Mouse (Mus musculus): Measurements from ENCODE around the gene Pclaf. TPM values are rescaled to one million over a fixed set of nuclear protein-coding genes. Genes with fewer than 3 reads are reported as not detected.
A peak's percentile ranks its signal among the peaks of the same experiment; 100 is the strongest.

Gene Pclaf
- total RNA-seq (2018; cell fraction: chromatin; rRNA removed): 10 to 100 TPM in 1 of 26 experiments, 1 to 10 TPM in 18, under 1 TPM in 4, not detected in 3; 0.34 to 11.1 (median 2.8) TPM
- 1 to 10 TPM; 1.8 to 6.1 (median 3.5) TPM for total RNA-seq (2018; cell fraction: cytosol; rRNA removed)
- 10 to 100 TPM in 1 of 26 experiments, 1 to 10 TPM in 23, under 1 TPM in 2; 0.37 to 32.7 (median 1.9) TPM for total RNA-seq (2018; cell fraction: nucleus; rRNA removed)
- 0.56 to 25.5 TPM (median 11.5 TPM) in 3 replicates for polyA plus RNA-seq (2018)

GRCm38 (mm10) chr9:65890143-65890628 lies at the start of gene Pclaf:
TSS of gene Pclaf (plus strand) at chr9:65890237.
- Histone ChIP-seq H3K36me3 (ENCODE audit: inconsistent target) (no peaks in the 10 kb centered on the region), H3K79me2 (ENCODE audit: inconsistent target) (peaks cover 39% of the 10 kb centered on the region), H3K4me3 (ENCODE audit: inconsistent target) (peak within 1 kb of the TSS; percentile 76), H3K27ac (peak within 1 kb of the TSS; percentile 67)
- 1% methylated on average over 21 of the region's 21 CpGs for WGBS (ENCODE audit: missing documents)

GRCm38 (mm10) chr9:65844421-65845165 lies 45.4 kb upstream of the Pclaf start:
- no peak overlapping the region for H3K4me3 ChIP-seq (ENCODE audit: inconsistent target)
- H3K36me3 ChIP-seq (ENCODE audit: inconsistent target): no peaks in the 10 kb centered on the region
- WGBS (ENCODE audit: missing documents): 40% methylated on average over 7 of the region's 7 CpGs
- H3K79me2 ChIP-seq (ENCODE audit: inconsistent target): no peaks in the 10 kb centered on the region
- H3K27ac ChIP-seq: 0 out of 2 replicates have a peak overlapping the region, but pooled peaks have one; percentile 27

DNA sequence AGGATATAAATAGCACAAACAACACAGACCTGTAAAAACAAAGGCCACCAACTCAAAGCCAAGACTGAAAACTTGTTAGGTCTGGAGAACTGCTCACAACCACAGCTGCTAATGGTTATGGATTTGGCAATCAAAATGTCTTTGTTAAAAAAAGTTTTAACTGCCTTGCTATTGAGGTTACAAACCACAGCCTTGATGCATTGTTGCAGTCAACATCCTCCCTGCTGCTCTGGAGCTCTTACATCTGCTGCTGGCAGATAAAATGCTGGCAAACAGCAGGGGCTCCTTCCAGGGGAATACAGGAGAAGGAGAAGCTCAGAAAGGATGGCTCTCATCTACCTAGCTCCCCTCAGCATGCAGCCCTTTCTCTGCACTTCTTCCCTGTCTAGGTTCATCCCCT lies 41.9 kb upstream of the Pclaf start:
- H3K27ac ChIP-seq: no peak overlapping the region
- no peaks in the 10 kb centered on the region for H3K79me2 ChIP-seq (ENCODE audit: inconsistent target)
- H3K36me3 ChIP-seq (ENCODE audit: inconsistent target): peaks cover 28% of the 10 kb centered on the region; the same call in 1 of the 2 replicates
- H3K4me3 ChIP-seq (ENCODE audit: inconsistent target): no peak overlapping the region

GRCm38 (mm10) chr9:65850203-65850602 lies 39.8 kb upstream of the Pclaf start:
- Histone ChIP-seq H3K27ac (no peak overlapping the region), H3K36me3 (ENCODE audit: inconsistent target) (peaks cover 41% of the 10 kb centered on the region), H3K4me3 (ENCODE audit: inconsistent target) (no peak overlapping the region), H3K79me2 (ENCODE audit: inconsistent target) (no peaks in the 10 kb centered on the region)
- WGBS (ENCODE audit: missing documents): 9% methylated on average over 1 of the region's 1 CpGs

DNA sequence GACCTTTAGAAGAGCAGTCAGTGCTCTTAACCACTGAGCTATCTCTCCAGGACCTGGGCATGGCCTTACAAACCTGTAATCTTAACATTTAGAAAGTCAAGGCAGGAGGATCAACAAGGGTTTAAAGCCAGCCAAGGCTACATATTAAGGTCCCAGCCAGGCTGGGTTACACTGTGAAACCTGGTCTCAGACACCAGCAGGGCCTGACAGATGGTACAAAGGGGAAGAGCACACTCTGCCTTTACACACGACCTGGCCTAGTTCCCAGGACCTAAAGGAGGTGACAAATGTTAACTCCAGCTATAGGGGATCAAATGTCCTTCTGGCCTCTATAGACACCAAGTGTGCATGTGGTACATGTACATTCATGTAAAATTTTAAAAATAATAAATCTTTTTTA lies 30.4 kb upstream of the Pclaf start:
- H3K36me3 ChIP-seq (ENCODE audit: inconsistent target): peaks cover 46% of the 10 kb centered on the region

DNA sequence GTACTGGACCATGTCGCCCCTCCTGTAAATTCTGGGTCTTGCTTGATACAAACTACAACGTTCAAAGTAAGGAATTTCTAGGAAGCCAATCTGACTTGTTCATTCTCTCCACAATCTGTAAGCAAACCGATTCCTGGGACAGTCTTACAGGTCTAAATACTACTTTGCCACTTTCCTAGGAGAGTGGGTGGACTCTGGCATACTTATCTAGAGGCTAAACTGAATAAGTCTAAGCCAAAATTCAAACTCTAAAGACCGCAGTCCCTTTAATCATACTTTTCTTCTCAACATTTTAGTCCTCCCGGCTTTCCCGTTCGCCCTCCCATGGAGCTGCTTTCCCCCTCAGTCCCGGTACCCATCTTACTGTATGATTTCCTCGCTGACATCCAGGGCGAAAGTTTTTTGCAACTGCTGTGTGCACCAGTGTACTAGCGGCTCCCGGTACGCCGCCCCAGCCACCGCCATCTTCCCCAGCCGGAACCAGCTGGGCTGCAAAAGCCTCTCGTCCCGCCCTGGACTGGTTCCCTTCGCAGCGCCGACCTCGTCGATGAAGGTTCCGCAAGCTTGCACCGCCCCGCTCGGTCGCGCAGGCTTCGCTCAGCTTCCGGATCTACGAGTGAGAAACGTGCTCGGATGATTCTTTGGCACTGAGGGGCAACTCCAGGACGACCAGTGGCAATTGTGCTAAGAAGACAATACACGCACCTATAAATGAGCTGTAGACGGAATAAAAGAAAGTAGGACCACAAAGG lies 5.3 kb upstream of the Pclaf start:
- H3K27ac ChIP-seq: peak overlapping the region; percentile 62
- peak overlapping the region; percentile 92 for H3K4me3 ChIP-seq (ENCODE audit: inconsistent target)
- H3K79me2 ChIP-seq (ENCODE audit: inconsistent target): peaks cover 26% of the 10 kb centered on the region; the same call in 1 of the 2 replicates
- 0 out of 2 replicates have a peak, but pooled peaks cover 15% of the 10 kb centered on the region for H3K36me3 ChIP-seq (ENCODE audit: inconsistent target)
- WGBS (ENCODE audit: missing documents): 0% methylated on average over 37 of the region's 37 CpGs

More for the DNA sequence above, 30.4 kb upstream of the Pclaf start:
- 71% methylated on average over 1 of the region's 1 CpGs for WGBS (ENCODE audit: missing documents)
- Histone ChIP-seq H3K27ac (no peak overlapping the region), H3K4me3 (ENCODE audit: inconsistent target) (no peak overlapping the region), H3K79me2 (ENCODE audit: inconsistent target) (no peaks in the 10 kb centered on the region)

DNA sequence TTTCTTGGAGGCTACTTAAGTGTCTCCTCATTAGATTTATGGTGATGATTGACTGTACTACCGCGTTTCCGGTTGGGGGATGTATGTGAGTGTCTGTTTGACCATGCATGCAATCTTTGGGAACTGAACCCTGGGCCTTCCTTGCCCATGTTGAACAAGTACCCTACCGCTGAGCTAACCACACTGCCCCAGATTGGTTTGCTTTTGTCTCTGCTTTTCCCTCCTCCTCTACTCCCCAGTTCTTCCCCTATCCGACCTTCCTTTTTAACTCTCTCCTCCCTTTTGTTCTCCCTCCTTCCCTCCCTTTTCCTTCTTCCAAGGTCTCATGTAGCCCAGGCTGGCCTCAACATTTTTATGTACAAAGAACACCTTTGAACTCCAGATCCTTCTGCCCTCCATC lies 1.1 kb downstream of the Pclaf start:
- Histone ChIP-seq H3K36me3 (ENCODE audit: inconsistent target) (no peaks in the 10 kb centered on the region), H3K4me3 (ENCODE audit: inconsistent target) (peak overlapping the region; percentile 76), H3K27ac (peak overlapping the region; percentile 67; the same call in 1 of the 2 replicates), H3K79me2 (ENCODE audit: inconsistent target) (peaks cover 39% of the 10 kb centered on the region)
- 1% methylated on average over 5 of the region's 5 CpGs for WGBS (ENCODE audit: missing documents)

DNA sequence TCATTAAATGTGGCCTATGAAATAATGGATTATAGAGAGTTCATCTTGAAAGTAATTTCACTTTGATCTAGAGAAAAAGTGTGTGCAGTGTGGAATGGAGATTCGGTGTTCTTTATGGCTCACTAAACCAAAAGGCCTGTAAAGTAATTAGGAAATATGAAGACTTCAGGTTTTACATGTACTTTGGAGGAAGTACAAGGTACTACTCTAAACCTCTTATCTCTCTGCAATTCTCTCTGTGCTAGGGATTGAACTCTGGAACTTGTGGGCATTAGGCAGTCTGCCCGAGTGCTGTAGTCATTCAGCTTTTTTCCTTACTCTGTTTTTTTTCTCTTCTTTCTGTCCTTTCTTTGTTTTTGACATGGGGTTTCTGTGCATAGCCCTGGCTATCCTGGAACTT lies 6.9 kb downstream of the Pclaf start:
- Histone ChIP-seq H3K36me3 (ENCODE audit: inconsistent target) (no peaks in the 10 kb centered on the region), H3K27ac (no peak overlapping the region), H3K4me3 (ENCODE audit: inconsistent target) (no peak overlapping the region), H3K79me2 (ENCODE audit: inconsistent target) (peaks cover 19% of the 10 kb centered on the region)
- WGBS (ENCODE audit: missing documents): 94% methylated on average over 2 of the region's 2 CpGs

GRCm38 (mm10) chr9:65902879-65903278 lies 12.8 kb downstream of the Pclaf start:
- Histone ChIP-seq H3K4me3 (ENCODE audit: inconsistent target) (no peak overlapping the region), H3K27ac (no peak overlapping the region), H3K79me2 (ENCODE audit: inconsistent target) (peaks cover 4% of the 10 kb centered on the region; the same call in 1 of the 2 replicates), H3K36me3 (ENCODE audit: inconsistent target) (no peaks in the 10 kb centered on the region)
- WGBS (ENCODE audit: missing documents): 66% methylated on average over 3 of the region's 3 CpGs

DNA sequence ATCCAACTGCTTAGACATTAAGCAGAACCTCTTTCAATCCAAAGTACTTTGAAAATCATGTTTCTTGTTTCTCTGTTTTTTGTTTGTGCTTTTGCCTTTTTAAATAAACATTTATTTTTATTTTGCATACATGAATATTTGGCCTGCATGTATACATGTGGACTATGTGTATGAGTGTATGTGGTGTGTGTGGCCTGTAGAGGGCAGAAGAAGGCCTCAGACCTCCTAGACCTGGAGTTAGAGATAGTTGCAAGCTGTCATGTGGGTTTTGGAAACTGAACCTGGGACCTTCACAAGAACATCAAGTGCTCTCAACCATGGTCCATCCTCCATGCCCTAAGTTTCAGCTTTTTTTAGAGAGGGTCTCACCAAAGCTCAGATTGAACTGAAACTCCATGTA lies 13.4 kb downstream of the Pclaf start:
- Histone ChIP-seq H3K27ac (no peak overlapping the region), H3K79me2 (ENCODE audit: inconsistent target) (peaks cover 5% of the 10 kb centered on the region; the same call in 1 of the 2 replicates), H3K4me3 (ENCODE audit: inconsistent target) (no peak overlapping the region), H3K36me3 (ENCODE audit: inconsistent target) (no peaks in the 10 kb centered on the region)

GRCm38 (mm10) chr9:65908394-65909300 lies 18.6 kb downstream of the Pclaf start, which contains the start of the genes Trip4 and Csnk1g1:
TSS of gene Trip4 (minus strand) at chr9:65908794.
TSS of gene Csnk1g1 (plus strand) at chr9:65908924.
- Histone ChIP-seq H3K36me3 (ENCODE audit: inconsistent target) (no peaks in the 10 kb centered on the region), H3K79me2 (ENCODE audit: inconsistent target) (peaks cover 52% of the 10 kb centered on the region), H3K4me3 (ENCODE audit: inconsistent target) (peak within 1 kb of the TSS; percentile 94), H3K27ac (peak within 1 kb of the TSS; percentile 46)
- 2% methylated on average over 38 of the region's 38 CpGs for WGBS (ENCODE audit: missing documents)

DNA sequence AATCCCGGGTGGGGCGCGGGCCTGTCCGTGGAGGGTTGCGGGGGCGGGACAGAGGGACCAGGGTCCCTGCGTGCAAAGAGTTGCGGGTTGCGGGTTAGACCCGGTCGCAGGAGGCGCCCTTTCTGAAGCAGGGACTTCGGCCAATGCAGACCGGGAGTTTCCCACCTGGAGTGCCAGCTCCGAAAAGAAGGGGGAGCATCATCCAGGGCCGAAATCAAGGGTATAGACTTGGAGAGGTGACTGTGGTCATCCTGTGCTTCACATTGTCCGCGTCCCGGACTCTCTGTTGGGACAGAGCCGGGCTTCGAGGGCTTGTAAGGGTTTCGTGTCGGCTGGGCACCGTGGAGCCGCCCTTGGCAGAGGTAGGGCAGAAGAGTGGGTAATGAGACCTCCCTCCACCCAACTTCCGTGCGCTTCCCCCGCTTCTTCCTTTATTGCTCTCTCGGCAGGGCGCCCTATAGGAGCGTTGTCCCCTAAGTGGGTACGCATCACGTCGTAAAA lies 19.3 kb downstream of the Pclaf start:
- Histone ChIP-seq H3K27ac (peak overlapping the region; percentile 46), H3K79me2 (ENCODE audit: inconsistent target) (peaks cover 59% of the 10 kb centered on the region), H3K4me3 (ENCODE audit: inconsistent target) (peak overlapping the region; percentile 94), H3K36me3 (ENCODE audit: inconsistent target) (no peaks in the 10 kb centered on the region)
- WGBS (ENCODE audit: missing documents): 0% methylated on average over 34 of the region's 34 CpGs

DNA sequence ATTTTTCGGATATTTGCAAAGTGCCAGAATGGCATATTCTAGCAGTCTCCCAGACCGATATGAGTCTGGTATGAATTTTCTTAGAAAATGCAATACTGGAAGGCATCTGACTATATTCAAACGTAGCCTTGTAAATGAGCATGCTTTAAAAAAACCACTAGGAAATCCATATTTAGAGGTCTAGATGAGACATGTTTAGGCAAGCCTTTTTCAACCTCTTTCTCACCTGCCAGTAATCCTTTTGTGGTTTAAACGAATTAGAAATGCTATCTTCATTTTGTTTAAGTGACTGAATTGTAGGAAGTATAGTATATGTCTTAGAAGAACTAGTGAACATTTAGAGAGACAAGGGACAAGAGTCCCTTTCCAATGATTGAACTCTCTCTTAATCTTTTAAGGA lies 19.8 kb downstream of the Pclaf start:
- no peaks in the 10 kb centered on the region for H3K36me3 ChIP-seq (ENCODE audit: inconsistent target)
- peaks cover 64% of the 10 kb centered on the region for H3K79me2 ChIP-seq (ENCODE audit: inconsistent target)
- WGBS (ENCODE audit: missing documents): 0% methylated on average over 4 of the region's 4 CpGs
- peak overlapping the region; percentile 94 for H3K4me3 ChIP-seq (ENCODE audit: inconsistent target)
- peak overlapping the region; percentile 46 for H3K27ac ChIP-seq
